Mouse (Mus musculus) forebrain, embryonic 14.5 days (tissue): ENCODE measurements around the gene Smim5. TPM values are rescaled to one million over a fixed set of nuclear protein-coding genes. Genes with fewer than 3 reads are reported as not detected.

Experiments used
- ATAC-seq: fragments of 200-750 bp; cut with Nextera tagmentation; 2 replicates; pipeline ENCODE4 v1.8.0; 2017; ENCODE audit warnings: mild to moderate bottlenecking, moderate library complexity
- DNase-seq: peaks from one replicate; pipeline ENCODE4 v3.0.0-alpha.2; 2015; ENCODE audit warnings: low spot score
- H3K27ac ChIP-seq: fragments of 300-500 bp; sonication (generic); 2 replicates; pipeline ENCODE4 v1.5.1; 2014; ENCODE audit warnings: low read depth, mild to moderate bottlenecking, control low read depth, low read length, moderate library complexity
- H3K27me3 ChIP-seq: fragments of 300-500 bp; sonication (generic); replicated peaks from 2 replicates; pipeline ENCODE4 v1.6.1; 2014; ENCODE audit warnings: low read length, control low read depth, mixed read lengths; ENCODE audit not compliant: control insufficient read depth, insufficient read depth
- H3K36me3 ChIP-seq: fragments of 300-500 bp; sonication (generic); 2 replicates; pipeline ENCODE4 v1.6.1; 2014; ENCODE audit warnings: low read length, control low read depth; ENCODE audit not compliant: control insufficient read depth, insufficient read depth
- H3K4me1 ChIP-seq: fragments of 300-500 bp; sonication (generic); 2 replicates; pipeline ENCODE4 v1.6.1; 2014; ENCODE audit warnings: antibody characterized with exemption, low read length, control low read depth; ENCODE audit not compliant: control insufficient read depth, insufficient read depth
- H3K4me2 ChIP-seq: fragments of 300-500 bp; sonication (generic); 2 replicates; pipeline ENCODE4 v1.6.1; 2014; ENCODE audit warnings: mild to moderate bottlenecking, control low read depth, low read length
- H3K4me3 ChIP-seq: fragments of 300-500 bp; sonication (generic); 2 replicates; pipeline ENCODE4 v1.5.1; 2014; ENCODE audit warnings: low read depth, low read length, control low read depth
- H3K9ac ChIP-seq: fragments of 300-500 bp; sonication (generic); 2 replicates; pipeline ENCODE4 v1.6.1; 2014; ENCODE audit warnings: mild to moderate bottlenecking, low read length, control low read depth, moderate library complexity
- H3K9me3 ChIP-seq: fragments of 300-500 bp; sonication (generic); replicated peaks from 2 replicates; pipeline ENCODE4 v1.6.1; 2016; ENCODE audit warnings: low read length, control low read depth, mixed read lengths; ENCODE audit not compliant: control insufficient read depth
- WGBS: fragments of 180-500 bp; shearing (Covaris S2); extraction: QIAGEN DNeasy Blood & Tissue Kit; methylation state at CpG from one replicate; pipeline ENCODE4 v1.1.7; 2014; 5-methylcytosine and 5-hydroxymethylcytosine counted together
- polyA plus RNA-seq: library from polyadenylated mRNA; unstranded; fragments of >200 nt; fragmentation: Nextera tagmentation; extraction: Ambion mirVana; gene quantifications from 2 replicates; pipeline ENCODE4 v1.2.1, GENCODE M21; 2014

Gene Smim5
- polyA plus RNA-seq, 1 experiment from 2014 or later: 1.6 TPM

DNA sequence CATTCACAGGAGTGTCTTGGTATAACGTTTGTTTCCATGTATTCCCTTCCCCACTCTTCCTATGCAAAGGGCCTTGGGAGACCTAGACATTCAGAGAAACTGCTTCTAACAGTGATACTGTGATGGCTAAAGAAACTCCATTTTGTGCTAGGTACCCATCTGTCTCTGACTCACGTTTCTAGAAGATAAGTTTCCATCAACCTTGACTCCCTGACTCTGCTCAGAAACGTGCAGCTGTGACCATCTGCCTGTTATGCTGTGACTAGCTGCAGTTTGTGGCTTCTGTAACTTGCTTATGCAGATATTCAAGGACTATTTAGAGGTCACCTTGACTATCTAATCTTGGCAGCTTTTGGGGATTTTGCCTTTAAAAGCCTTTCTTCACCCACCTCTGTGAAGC is 31.5 kb downstream of the Smim5 start:
- ATAC-seq: no peak
- H3K4me3 ChIP-seq: no peak overlapping the region
- no peaks in the 10 kb centered on the region for H3K9me3 ChIP-seq
- no peak overlapping the region for H3K27ac ChIP-seq
- H3K27me3 ChIP-seq: no peaks in the 10 kb centered on the region
- H3K4me1 ChIP-seq: peaks cover 17% of the 10 kb centered on the region
- H3K9ac ChIP-seq: no peak overlapping the region
- H3K4me2 ChIP-seq: no peak overlapping the region
- H3K36me3 ChIP-seq: peaks cover 28% of the 10 kb centered on the region
- WGBS: 69% methylated on average over 3 of the region's 3 CpGs
- DNase-seq: no peak

GRCm38 (mm10) chr11:115933108-115933746 is 33.5 kb downstream of the Smim5 start, which contains the start of the genes Sap30bp and Recql5:
Gene Sap30bp, plus strand, starts transcription at chr11:115933282.
Gene Recql5, minus strand, starts transcription at chr11:115933477.
- Histone ChIP-seq H3K27me3 (no peaks in the 10 kb centered on the region), H3K36me3 (peaks cover 29% of the 10 kb centered on the region), H3K9me3 (no peaks in the 10 kb centered on the region), H3K27ac (peak within 1 kb of the TSS; percentile 45; the same call in 1 of the 2 replicates), H3K4me1 (peaks cover 17% of the 10 kb centered on the region), H3K9ac (peak within 1 kb of the TSS; percentile 81), H3K4me3 (peak within 1 kb of the TSS; percentile 91), H3K4me2 (peak within 1 kb of the TSS; percentile 95)
- peak; percentile 100 for ATAC-seq
- peak; percentile 99 for DNase-seq
- under 1% methylated on average over 28 of the region's 28 CpGs for WGBS

DNA sequence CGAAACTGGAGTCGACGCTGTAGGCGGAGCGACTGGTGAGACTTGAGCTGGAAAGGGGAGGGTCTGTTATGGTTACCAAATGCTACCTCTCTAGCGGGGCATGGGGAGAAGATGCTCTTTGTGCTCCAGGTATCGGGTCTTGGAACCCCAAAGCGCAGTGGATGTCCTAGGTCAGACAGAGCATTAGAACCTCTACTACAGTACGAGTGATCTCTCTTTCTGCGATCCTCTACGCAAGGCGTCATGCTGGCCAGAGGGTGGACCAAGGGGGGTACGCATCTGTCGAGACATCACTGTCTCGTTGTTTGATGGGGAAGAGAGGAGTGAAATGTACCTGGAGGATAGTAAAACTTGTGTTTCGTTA is 34.0 kb downstream of the Smim5 start:
- WGBS: 1% methylated on average over 16 of the region's 16 CpGs
- peak; percentile 61 for ATAC-seq
- Histone ChIP-seq H3K9me3 (no peaks in the 10 kb centered on the region), H3K9ac (peak overlapping the region; percentile 81), H3K27ac (peak overlapping the region; percentile 45; the same call in 1 of the 2 replicates), H3K4me2 (peak overlapping the region; percentile 94), H3K4me3 (peak overlapping the region; percentile 91), H3K36me3 (peaks cover 32% of the 10 kb centered on the region), H3K27me3 (no peaks in the 10 kb centered on the region), H3K4me1 (peaks cover 17% of the 10 kb centered on the region)
- DNase-seq: no peak

DNA sequence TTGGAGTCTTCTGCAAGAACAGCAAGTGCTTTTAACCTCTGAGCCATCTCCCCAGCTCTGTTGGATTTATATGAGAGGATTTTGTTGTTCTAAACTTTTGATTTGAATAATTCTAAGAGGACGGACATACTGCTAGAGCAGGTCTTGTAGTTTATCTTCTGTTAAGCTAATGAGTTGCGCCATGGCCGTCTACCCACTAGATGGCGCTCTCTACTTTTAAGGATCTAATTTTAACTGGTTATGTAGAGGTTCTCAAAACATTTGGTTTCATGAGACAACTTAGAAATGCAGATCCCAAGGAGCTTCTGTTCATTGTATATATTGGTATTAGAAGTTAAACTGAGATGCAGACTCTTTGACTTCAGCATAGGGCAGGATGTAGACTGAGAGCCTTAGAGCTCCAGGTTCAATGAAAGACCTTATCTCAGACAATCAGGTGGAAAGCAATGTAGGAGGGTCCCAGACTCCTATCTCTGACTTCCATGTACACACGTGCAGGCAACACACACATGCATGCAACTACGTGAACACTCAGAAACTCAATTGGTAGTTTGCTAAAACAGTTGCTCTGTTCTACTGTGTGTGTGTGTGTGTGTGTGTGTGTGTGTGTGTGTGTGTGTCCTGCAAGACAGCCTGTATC is 40.0 kb downstream of the Smim5 start:
- WGBS: 35% methylated on average over 6 of the region's 6 CpGs
- ATAC-seq (no peak), DNase-seq (peak; percentile 86)
- Histone ChIP-seq H3K36me3 (peaks cover 86% of the 10 kb centered on the region), H3K27ac (no peak overlapping the region), H3K9ac (no peak overlapping the region), H3K9me3 (no peaks in the 10 kb centered on the region), H3K4me2 (no peak overlapping the region), H3K4me3 (no peak overlapping the region), H3K4me1 (peaks cover under 1% of the 10 kb centered on the region), H3K27me3 (no peaks in the 10 kb centered on the region)

DNA sequence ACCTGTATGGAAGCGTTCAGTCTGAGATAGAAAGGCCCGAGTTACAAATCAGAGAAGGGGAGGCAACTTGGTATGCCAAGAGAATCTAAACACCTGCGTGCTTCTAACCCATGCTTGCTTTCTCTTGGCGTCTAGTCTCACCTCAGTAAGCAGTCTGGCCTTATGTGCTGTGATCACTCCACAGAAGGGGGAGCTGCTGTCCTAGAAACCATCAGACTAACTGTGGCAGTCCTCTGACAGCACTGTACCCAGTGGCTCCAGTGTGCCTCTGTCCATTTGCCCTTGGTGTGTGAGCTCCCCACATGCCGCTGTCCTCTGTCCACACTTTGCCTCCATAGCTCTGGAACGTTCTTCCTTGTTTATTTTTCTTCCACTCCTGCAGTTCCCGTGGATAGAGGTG is 42.2 kb downstream of the Smim5 start:
- Histone ChIP-seq H3K9me3 (no peaks in the 10 kb centered on the region), H3K27me3 (no peaks in the 10 kb centered on the region), H3K27ac (no peak overlapping the region), H3K36me3 (peaks cover 93% of the 10 kb centered on the region), H3K4me1 (no peaks in the 10 kb centered on the region), H3K4me3 (no peak overlapping the region), H3K9ac (no peak overlapping the region), H3K4me2 (no peak overlapping the region)
- DNase-seq (no peak), ATAC-seq (no peak)
- 97% methylated on average over 7 of the region's 7 CpGs for WGBS

DNA sequence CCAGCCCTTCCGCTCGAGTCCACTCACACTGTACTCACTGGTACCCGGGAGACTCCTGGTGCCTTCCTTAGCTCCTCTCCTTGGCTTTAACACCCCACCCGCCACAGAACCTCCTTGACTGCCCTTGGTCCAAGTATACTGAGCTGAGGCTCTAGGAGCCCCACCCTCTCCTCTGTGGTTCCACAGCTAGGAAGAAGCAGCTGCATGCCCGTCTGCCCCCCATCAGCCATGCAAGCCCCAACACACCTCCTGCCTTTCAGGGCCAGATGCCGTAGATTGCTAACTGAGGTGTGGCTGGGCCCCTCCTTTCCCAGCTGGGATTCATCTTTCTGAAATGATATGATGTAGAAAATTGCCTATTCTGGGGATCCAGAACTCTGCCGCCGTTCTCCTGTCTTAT is 45.5 kb downstream of the Smim5 start:
- no peaks in the 10 kb centered on the region for H3K9me3 ChIP-seq
- H3K4me2 ChIP-seq: no peak overlapping the region
- no peaks in the 10 kb centered on the region for H3K27me3 ChIP-seq
- DNase-seq (no peak), ATAC-seq (no peak)
- H3K4me1 ChIP-seq: no peaks in the 10 kb centered on the region
- 91% methylated on average over 8 of the region's 8 CpGs for WGBS
- H3K27ac ChIP-seq: no peak overlapping the region
- no peak overlapping the region for H3K9ac ChIP-seq
- H3K36me3 ChIP-seq: peaks cover 90% of the 10 kb centered on the region
- H3K4me3 ChIP-seq: no peak overlapping the region

- Histone ChIP-seq H3K9me3 (no peaks in the 10 kb centered on the region), H3K36me3 (peaks cover 90% of the 10 kb centered on the region), H3K27me3 (no peaks in the 10 kb centered on the region), H3K4me1 (no peaks in the 10 kb centered on the region), H3K9ac (no peak overlapping the region), H3K27ac (no peak overlapping the region), H3K4me3 (no peak overlapping the region), H3K4me2 (no peak overlapping the region)
- peak; percentile 13 for DNase-seq
- no peak for ATAC-seq
- WGBS: 85% methylated on average over 9 of the region's 9 CpGs
These were observed 46.6 kb downstream of the Smim5 start for GRCm38 (mm10) chr11:115946221-115946828.

GRCm38 (mm10) chr11:115948316-115948715 is 48.5 kb downstream of the Smim5 start:
- H3K9me3 ChIP-seq: no peaks in the 10 kb centered on the region
- H3K4me3 ChIP-seq: no peak overlapping the region
- H3K27me3 ChIP-seq: no peaks in the 10 kb centered on the region
- H3K4me2 ChIP-seq: no peak overlapping the region
- DNase-seq (no peak), ATAC-seq (no peak)
- no peak overlapping the region for H3K27ac ChIP-seq
- WGBS: 93% methylated on average over 9 of the region's 9 CpGs
- no peak overlapping the region for H3K9ac ChIP-seq
- peaks cover 89% of the 10 kb centered on the region for H3K36me3 ChIP-seq
- H3K4me1 ChIP-seq: no peaks in the 10 kb centered on the region

DNA sequence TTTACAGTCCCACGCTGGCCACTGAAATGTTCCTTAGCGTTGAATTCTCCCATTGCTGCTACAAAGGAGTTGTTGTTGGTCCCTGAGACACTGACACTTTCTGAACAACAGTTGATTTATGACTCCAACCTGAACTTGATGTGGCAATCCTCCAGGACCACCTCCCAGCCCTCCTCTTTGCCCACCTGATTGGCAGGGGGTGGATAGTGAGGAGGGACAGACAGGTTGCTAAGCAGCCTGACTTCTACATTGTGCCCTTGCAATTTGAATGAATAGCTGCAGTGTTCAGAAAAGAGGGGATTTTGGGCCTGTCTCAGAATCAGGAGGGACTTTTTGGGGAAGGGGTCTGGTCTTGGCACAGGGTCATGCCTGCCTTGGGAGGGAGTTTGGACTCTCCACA is 51.0 kb downstream of the Smim5 start:
- Histone ChIP-seq H3K36me3 (peaks cover 90% of the 10 kb centered on the region), H3K4me3 (no peak overlapping the region), H3K9ac (no peak overlapping the region), H3K4me1 (no peaks in the 10 kb centered on the region), H3K27ac (no peak overlapping the region), H3K27me3 (no peaks in the 10 kb centered on the region), H3K4me2 (no peak overlapping the region), H3K9me3 (no peaks in the 10 kb centered on the region)
- no peak for DNase-seq
- no peak for ATAC-seq
- 85% methylated on average over 2 of the region's 2 CpGs for WGBS
